Mouse (Mus musculus) liver, embryonic 16.5 days (tissue): ENCODE data around the gene Grb2. TPM values are rescaled to one million over a fixed set of nuclear protein-coding genes. Genes with fewer than 3 reads are reported as not detected.
A peak's percentile ranks its signal among the peaks of the same experiment; 100 is the strongest.

Source experiments
- ATAC-seq: fragments of 200-750 bp; cut with Nextera tagmentation; 2 replicates; pipeline ENCODE4 v1.8.0; 2017; ENCODE audit warnings: low read depth, mild to moderate bottlenecking, moderate number of reproducible peaks, moderate library complexity
- H3K27ac ChIP-seq: fragments of 300-500 bp; sonication (generic); 2 replicates; pipeline ENCODE4 v1.5.1; 2014; ENCODE audit warnings: mild to moderate bottlenecking, low read length
- H3K27me3 ChIP-seq: fragments of 300-500 bp; sonication (generic); 2 replicates; pipeline ENCODE4 v1.6.1; 2014; ENCODE audit warnings: low read depth, low read length, mixed read lengths; ENCODE audit not compliant: control insufficient read depth, insufficient read depth
- H3K36me3 ChIP-seq: fragments of 300-500 bp; sonication (generic); 2 replicates; pipeline ENCODE4 v1.6.1; 2014; ENCODE audit warnings: mild to moderate bottlenecking; ENCODE audit not compliant: control insufficient read depth, insufficient read depth
- H3K4me1 ChIP-seq: fragments of 300-500 bp; sonication (generic); 2 replicates; pipeline ENCODE4 v1.6.1; 2014; ENCODE audit warnings: low read depth, low read length, mixed read lengths; ENCODE audit not compliant: control insufficient read depth
- H3K4me2 ChIP-seq: fragments of 300-500 bp; sonication (generic); 2 replicates; pipeline ENCODE4 v1.6.1; 2014; ENCODE audit warnings: low read depth, low read length, mixed read lengths
- H3K4me3 ChIP-seq: fragments of 300-500 bp; sonication (generic); 2 replicates; pipeline ENCODE4 v1.5.1; 2014; ENCODE audit warnings: low read depth, mild to moderate bottlenecking, low read length
- H3K9ac ChIP-seq: fragments of 300-500 bp; sonication (generic); 2 replicates; pipeline ENCODE4 v1.6.1; 2014; ENCODE audit warnings: low read depth, low read length
- H3K9me3 ChIP-seq: fragments of 300-500 bp; sonication (generic); replicated peaks from 2 replicates; pipeline ENCODE4 v1.6.1; 2016; ENCODE audit warnings: low read length; ENCODE audit not compliant: control insufficient read depth
- WGBS: fragments of 180-500 bp; shearing (Covaris S2); extraction: QIAGEN DNeasy Blood & Tissue Kit; methylation state at CpG from one replicate; pipeline ENCODE4 v1.1.7; 2014; ENCODE audit not compliant: insufficient replicate concordance; 5-methylcytosine and 5-hydroxymethylcytosine counted together
- polyA plus RNA-seq: library from polyadenylated mRNA; unstranded; fragments of >200 nt; fragmentation: Nextera tagmentation; extraction: Ambion mirVana; gene quantifications from 2 replicates; pipeline ENCODE4 v1.2.1, GENCODE M21; 2015

The Grb2 gene
- polyA plus RNA-seq = 49.1 and 53.1 TPM in 2 replicates

DNA sequence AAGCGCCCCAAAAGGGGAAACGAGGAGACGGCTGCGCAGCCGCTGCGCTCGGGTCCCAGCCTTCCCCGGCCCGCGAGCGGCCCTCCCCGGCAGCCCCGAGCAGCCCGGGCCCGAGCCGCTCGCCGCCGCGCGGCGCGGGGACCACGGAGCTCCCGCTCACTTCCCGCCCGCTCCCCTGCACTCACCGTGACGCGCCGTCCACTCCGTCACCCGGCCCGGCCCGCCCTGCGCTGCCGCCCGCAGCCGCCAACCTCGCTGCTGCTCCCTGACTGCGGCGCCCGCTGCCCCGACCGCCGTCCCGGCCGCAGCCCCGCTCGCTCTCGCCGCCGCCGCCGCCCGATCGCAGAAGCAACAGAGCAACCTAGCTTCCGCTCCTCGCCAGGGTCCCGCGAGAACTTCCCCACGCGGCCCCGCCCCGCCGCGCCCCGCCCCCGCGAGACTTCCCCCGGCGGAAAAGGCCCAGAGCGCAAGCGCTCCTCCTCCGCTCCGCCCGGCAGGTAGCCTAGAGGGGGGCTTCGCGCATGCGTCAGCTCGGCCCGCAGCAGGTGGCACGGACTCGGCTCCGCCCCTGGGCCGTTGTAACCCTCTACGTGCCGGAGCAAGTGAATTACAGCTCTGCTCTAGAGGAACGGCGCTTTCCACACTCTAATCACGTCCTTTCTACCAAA is at the start of gene Grb2:
Gene Grb2 (minus strand): TSS at position 389 of the 668 bp plus-strand sequence.
- Histone ChIP-seq H3K36me3 (no peaks in the 10 kb centered on the region), H3K4me1 (peaks cover 43% of the 10 kb centered on the region), H3K27ac (peak within 1 kb of the TSS; percentile 96), H3K27me3 (no peaks in the 10 kb centered on the region), H3K9me3 (no peaks in the 10 kb centered on the region), H3K4me2 (peak within 1 kb of the TSS; percentile 100), H3K4me3 (peak within 1 kb of the TSS; percentile 98), H3K9ac (peak within 1 kb of the TSS; percentile 98)
- WGBS = under 1% methylated on average over 56 of the region's 91 CpGs
- ATAC-seq = peak; percentile 96

DNA sequence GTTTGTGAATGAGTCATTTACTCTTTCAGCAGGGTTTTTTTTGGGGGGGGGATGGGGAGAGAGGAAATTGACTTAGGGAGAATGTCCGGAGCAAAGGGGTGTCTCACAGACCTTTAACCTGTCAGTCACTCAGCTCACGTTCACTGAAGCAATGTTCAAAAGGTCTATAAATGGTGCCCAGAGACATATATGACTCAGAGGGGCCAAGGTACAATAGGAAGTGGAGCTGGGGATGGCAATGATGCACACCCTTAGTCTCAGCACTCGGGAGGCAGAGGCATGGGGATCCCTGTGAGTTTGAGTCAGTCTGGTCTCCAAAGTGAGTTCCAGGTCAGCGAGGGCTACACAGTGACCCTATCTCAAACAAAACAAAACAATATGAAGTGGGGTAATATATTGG is 45.1 kb upstream of the Grb2 start:
- peak; percentile 37 for ATAC-seq
- no peak overlapping the region for H3K4me3 ChIP-seq
- no peaks in the 10 kb centered on the region for H3K36me3 ChIP-seq
- 35% methylated on average over 4 of the region's 4 CpGs for WGBS
- H3K27me3 ChIP-seq = no peaks in the 10 kb centered on the region
- H3K9ac ChIP-seq = no peak overlapping the region
- H3K4me2 ChIP-seq = no peak overlapping the region
- H3K9me3 ChIP-seq = no peaks in the 10 kb centered on the region
- H3K4me1 ChIP-seq = no peaks in the 10 kb centered on the region
- H3K27ac ChIP-seq = no peak overlapping the region

DNA sequence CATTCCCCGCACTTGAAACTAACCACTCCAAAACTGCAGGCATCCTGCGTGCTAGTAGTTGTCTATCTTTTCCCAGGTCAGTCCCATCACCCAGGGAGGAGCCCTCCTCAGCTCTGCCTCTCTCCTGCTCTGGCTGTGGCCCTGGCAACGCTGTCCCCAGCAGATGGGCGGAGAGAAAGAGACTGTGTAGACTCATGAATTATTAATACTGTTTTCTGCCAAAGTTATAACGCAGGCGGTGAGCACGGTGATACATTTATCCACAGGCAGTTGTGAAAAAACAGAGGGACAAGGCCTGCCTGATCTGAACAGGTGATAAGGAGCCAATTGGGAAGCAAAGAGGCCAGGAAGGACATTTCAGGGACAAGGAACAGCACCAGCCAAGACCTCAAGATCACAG is 44.3 kb upstream of the Grb2 start:
- no peak for ATAC-seq
- no peaks in the 10 kb centered on the region for H3K4me1 ChIP-seq
- no peak overlapping the region for H3K4me2 ChIP-seq
- H3K9me3 ChIP-seq = no peaks in the 10 kb centered on the region
- WGBS = 73% methylated on average over 7 of the region's 7 CpGs
- no peak overlapping the region for H3K27ac ChIP-seq
- H3K9ac ChIP-seq = no peak overlapping the region
- no peak overlapping the region for H3K4me3 ChIP-seq
- no peaks in the 10 kb centered on the region for H3K36me3 ChIP-seq
- H3K27me3 ChIP-seq = no peaks in the 10 kb centered on the region

DNA sequence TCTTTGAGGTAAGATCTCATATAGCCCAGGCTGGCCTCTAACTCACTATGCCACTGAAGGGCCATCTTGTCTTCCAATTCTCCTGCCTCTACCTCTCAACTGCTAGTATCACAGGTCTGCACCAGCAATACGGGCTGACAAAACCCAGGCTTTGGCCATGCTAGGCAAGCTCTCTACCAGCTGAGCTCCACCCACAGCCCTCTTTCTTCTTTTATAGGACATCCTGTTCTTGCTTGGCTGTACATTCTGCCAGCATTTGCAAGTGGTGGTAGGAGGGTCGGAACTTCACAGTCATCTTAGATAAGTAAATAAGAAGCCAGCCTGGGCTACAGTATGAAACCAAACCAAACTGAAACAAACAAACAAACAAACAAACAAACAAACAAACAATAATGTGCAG is 43.3 kb upstream of the Grb2 start:
- no peaks in the 10 kb centered on the region; the same call in 1 of the 2 replicates for H3K4me1 ChIP-seq
- H3K9ac ChIP-seq = no peak overlapping the region
- no peaks in the 10 kb centered on the region for H3K36me3 ChIP-seq
- no peaks in the 10 kb centered on the region for H3K9me3 ChIP-seq
- no peak for ATAC-seq
- H3K27me3 ChIP-seq = no peaks in the 10 kb centered on the region
- no peak overlapping the region for H3K27ac ChIP-seq
- WGBS = 47% methylated on average over 2 of the region's 2 CpGs
- H3K4me2 ChIP-seq = no peak overlapping the region
- no peak overlapping the region for H3K4me3 ChIP-seq

DNA sequence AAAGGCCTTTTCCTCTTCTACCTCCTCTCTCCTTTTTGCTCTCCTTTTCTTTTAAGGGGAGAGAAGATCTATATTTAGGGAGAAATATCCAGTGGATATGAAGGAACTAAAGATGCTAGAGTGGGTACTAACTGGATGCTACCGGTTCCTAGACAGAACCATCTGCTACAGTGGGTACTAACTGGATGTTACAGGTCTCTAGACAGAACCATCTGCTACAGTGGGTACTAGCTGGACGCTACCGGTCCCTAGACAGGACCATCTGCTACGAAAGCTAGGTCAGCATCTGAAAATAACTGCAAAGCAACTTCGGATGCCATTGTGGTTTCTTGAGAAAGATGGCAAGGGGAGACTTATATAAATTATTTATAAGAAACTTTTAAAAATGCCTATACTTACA is 41.4 kb upstream of the Grb2 start:
- Histone ChIP-seq H3K4me1 (no peaks in the 10 kb centered on the region; the same call in 1 of the 2 replicates), H3K4me2 (no peak overlapping the region), H3K9ac (no peak overlapping the region), H3K9me3 (no peaks in the 10 kb centered on the region), H3K27ac (no peak overlapping the region), H3K27me3 (no peaks in the 10 kb centered on the region), H3K36me3 (no peaks in the 10 kb centered on the region), H3K4me3 (no peak overlapping the region)
- no peak for ATAC-seq
- 73% methylated on average over 5 of the region's 5 CpGs for WGBS

DNA sequence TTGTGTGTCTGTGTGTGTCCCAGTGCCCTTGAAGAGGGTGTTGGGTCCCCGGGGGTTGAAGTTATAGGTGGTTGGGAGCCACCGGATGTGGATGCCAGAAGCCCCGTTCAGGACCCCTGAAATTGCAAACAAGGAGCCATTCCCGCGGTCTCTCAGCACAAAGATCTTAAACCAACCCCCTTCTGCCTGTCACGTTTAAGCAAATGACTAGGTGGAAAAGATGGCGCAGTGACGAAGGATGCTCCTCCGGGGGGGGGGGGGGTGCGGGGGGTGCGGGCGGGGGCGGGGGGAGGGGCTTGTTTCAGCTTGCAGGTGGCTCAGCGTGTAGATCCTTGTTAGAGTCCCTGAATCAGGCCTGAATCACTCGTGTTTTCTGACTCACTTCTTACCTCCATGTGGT is 39.0 kb upstream of the Grb2 start:
- Histone ChIP-seq H3K9ac (no peak overlapping the region), H3K27ac (no peak overlapping the region), H3K4me3 (no peak overlapping the region), H3K4me2 (no peak overlapping the region), H3K4me1 (no peaks in the 10 kb centered on the region; the same call in 1 of the 2 replicates), H3K36me3 (no peaks in the 10 kb centered on the region), H3K9me3 (no peaks in the 10 kb centered on the region), H3K27me3 (no peaks in the 10 kb centered on the region; the same call in 1 of the 2 replicates)
- ATAC-seq = no peak
- WGBS = 7% methylated on average over 8 of the region's 15 CpGs

DNA sequence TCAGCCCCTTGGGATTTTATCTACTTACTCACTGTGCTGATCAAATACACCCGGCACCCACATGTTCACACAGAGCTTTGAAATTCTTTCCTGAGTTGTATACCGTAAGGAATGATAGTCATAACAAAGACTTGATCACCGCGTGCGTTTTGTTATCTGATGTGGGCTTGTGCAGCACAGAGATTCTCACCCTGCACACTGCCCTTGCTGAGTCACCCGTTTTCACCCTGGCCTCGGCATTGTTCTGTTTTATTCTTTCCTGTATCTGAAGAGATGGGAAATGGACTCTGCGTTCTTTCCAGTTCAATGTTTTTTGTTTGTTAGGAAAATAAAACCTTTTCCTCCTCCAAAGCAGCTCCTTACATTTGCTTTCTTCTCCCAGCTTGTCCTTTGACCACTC is 38.4 kb upstream of the Grb2 start:
- Histone ChIP-seq H3K27ac (no peak overlapping the region), H3K4me2 (no peak overlapping the region), H3K27me3 (no peaks in the 10 kb centered on the region; the same call in 1 of the 2 replicates), H3K4me3 (no peak overlapping the region), H3K4me1 (no peaks in the 10 kb centered on the region; the same call in 1 of the 2 replicates), H3K36me3 (no peaks in the 10 kb centered on the region), H3K9ac (no peak overlapping the region), H3K9me3 (no peaks in the 10 kb centered on the region)
- no peak for ATAC-seq
- 8% methylated on average over 8 of the region's 8 CpGs for WGBS

DNA sequence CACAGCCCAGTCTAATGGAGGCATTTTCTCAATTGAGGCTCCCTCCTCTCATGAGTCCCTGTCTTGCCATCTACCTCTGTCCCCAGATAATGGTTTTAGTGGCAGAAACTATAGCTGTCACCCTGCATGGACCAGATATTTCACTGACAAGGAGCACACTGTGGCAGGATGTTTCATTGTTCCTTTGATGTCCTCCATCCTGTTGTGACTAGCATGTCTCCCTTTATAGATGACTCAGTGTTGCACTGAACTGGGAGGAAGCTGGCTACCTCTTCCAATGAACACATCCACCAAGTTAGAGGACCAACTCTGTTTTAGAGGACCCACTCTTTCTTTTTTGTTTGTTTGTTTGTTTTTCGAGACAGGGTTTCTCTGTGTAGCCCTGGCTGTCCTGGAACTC is 37.7 kb upstream of the Grb2 start:
- H3K36me3 ChIP-seq = no peaks in the 10 kb centered on the region
- no peak overlapping the region for H3K27ac ChIP-seq
- no peak overlapping the region for H3K4me3 ChIP-seq
- ATAC-seq = no peak
- 30% methylated on average over 1 of the region's 1 CpGs for WGBS
- H3K4me2 ChIP-seq = no peak overlapping the region
- no peaks in the 10 kb centered on the region; the same call in 1 of the 2 replicates for H3K27me3 ChIP-seq
- H3K4me1 ChIP-seq = no peaks in the 10 kb centered on the region; the same call in 1 of the 2 replicates
- H3K9ac ChIP-seq = no peak overlapping the region
- no peaks in the 10 kb centered on the region for H3K9me3 ChIP-seq

DNA sequence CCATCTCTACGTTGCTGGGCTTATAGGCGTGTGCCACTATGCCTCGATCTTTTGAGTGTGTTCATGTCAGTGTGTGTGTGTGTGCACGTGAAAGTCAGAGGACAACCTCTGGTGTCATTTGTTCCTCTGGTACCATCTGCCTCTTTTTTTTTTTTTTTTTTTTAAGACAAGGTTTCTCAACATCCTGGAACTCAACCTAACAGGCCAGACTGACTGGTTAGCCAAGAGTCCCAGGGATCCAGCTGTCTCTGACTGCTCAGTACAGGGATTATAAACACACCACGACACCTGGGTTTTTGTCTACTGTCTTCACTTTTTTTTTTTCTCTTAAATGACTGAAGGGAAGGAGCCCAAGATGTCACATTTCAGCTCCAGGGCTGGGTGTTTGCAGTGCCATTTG is 36.0 kb upstream of the Grb2 start:
- H3K4me3 ChIP-seq = no peak overlapping the region
- no peaks in the 10 kb centered on the region for H3K9me3 ChIP-seq
- H3K27ac ChIP-seq = no peak overlapping the region
- no peak for ATAC-seq
- H3K9ac ChIP-seq = no peak overlapping the region
- no peaks in the 10 kb centered on the region for H3K36me3 ChIP-seq
- H3K4me1 ChIP-seq = no peaks in the 10 kb centered on the region; the same call in 1 of the 2 replicates
- WGBS = 68% methylated on average over 5 of the region's 5 CpGs
- H3K27me3 ChIP-seq = no peaks in the 10 kb centered on the region; the same call in 1 of the 2 replicates
- H3K4me2 ChIP-seq = no peak overlapping the region
